Mouse (Mus musculus): Measurements from ENCODE around the gene Olfr272.

Olfr272 gene

GRCm38 (mm10) chr4:52919078-52919477 is at the start of gene Olfr272:
Gene Olfr272, minus strand, starts transcription at chr4:52919178.
- in situ Hi-C loops (cut with MboI), result no loop called here

- in situ Hi-C loops (cut with MboI), result no loop called here
Observed at GRCm38 (mm10) chr4:52964247-52964646, 45.3 kb upstream of the Olfr272 start, which contains the start of gene Olfr270. Gene Olfr270, plus strand, starts transcription at chr4:52964547.

- in situ Hi-C loops (cut with MboI), result no loop called here
Observed at GRCm38 (mm10) chr4:52958693-52959092, 39.7 kb upstream of the Olfr272 start.

DNA sequence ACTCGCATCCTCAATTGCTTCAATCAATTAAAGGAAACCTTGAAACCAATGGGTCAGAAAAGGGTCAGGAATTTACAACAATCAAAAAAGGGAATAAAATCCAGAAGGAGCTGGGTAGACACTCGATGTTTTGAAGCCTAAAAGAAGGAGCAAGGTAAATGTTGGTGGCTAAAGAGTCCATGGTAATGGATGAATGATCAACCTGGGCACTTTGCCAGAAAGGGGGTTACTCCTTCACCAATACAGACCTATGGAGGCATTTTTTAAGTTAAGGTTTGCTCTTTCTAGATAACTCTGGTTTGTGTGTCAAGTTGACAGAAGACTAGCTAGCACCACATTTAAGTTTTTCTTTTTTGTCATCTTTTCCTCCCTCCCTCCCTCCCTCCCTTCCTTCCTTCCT is 30.0 kb upstream of the Olfr272 start:
- in situ Hi-C loops (cut with MboI), result no loop called here

- in situ Hi-C loops (cut with MboI), result no loop called here
Observed at GRCm38 (mm10) chr4:52946665-52947064, 27.7 kb upstream of the Olfr272 start.

GRCm38 (mm10) chr4:52930480-52930879 is 11.5 kb upstream of the Olfr272 start:
- in situ Hi-C loops (cut with MboI), result no loop called here

GRCm38 (mm10) chr4:52917311-52917688 is 1.7 kb downstream of the Olfr272 start:
- in situ Hi-C loops (cut with MboI), result no loop called here

GRCm38 (mm10) chr4:52916659-52917310 is 2.2 kb downstream of the Olfr272 start:
- in situ Hi-C loops (cut with MboI), result no loop called here

- in situ Hi-C loops (cut with MboI), result no loop called here
Observed at GRCm38 (mm10) chr4:52912409-52912808, 6.6 kb downstream of the Olfr272 start.

- in situ Hi-C loops (cut with MboI), result no loop called here
Observed at GRCm38 (mm10) chr4:52909542-52909941, 9.4 kb downstream of the Olfr272 start.

DNA sequence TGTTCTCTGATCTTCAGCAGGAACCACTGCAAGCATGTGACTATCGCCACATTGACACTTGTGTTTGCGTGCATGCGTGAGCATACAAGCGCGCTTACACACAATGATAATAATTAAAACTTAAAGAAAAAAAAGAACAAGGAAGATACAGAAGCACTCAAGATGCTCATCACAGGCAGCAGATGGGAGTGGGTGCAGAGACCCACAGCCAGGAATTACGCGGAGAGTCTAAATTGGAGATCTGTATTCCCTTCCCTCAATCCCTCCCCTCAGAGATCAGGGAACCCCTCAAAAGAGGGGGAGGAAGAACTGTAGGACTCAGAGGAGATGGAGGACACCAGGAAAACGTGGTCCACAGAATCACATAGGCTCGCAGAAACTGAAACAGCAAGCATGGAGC is 54.8 kb downstream of the Olfr272 start:
- in situ Hi-C loops (cut with MboI), result no loop called here
